Mouse (Mus musculus): Measurements from ENCODE around the gene Pth.

The Pth gene

DNA sequence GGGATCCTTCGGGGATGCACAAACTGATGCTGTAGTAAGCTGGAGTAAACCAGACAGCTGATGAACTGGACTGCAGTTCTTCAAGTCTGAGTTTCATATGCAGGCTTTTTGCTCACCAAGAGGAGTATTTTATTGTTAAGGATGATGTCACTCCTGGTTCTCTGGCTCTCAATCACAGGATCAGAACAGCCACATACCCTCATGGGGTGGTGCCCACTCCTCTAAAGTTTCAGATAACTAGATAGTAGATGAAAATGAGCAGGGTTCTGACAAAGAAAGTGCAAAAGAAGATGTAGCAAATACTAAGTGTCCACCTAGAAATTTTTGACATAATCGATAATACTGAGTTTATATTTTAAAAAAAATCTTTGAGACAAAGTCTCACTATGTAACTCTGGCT lies at the start of gene Pth:
Pth (minus strand) TSS at position 101 of the 400 bp plus-strand sequence.
- DNase-seq: no peak

GRCm38 (mm10) chr7:113436312-113436711 lies 47.9 kb upstream of the Pth start:
- DNase-seq: peak; percentile 78 to 82

- DNase-seq: peak; percentile 32 to 39
Measured at GRCm38 (mm10) chr7:113434286-113434685, 45.9 kb upstream of the Pth start.

DNA sequence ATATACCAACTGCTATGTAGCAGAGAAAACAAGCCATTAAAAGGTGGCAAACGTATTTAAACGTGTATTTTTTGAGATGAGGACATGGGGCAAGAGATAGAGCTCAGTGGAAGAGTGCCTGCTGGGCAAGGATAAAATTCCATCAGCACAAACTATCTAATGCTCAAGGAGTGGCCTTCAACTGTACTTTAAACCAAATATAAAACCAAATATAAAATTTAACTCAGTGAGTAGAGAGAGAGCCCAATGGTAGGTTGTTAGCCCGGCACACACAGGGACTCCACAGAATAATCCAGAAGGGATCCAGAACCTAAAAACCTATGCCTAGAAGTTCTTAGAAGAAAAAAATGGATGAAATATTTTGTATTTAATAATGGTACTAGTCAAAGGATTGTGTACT lies 45.1 kb upstream of the Pth start:
- no peak for DNase-seq

DNA sequence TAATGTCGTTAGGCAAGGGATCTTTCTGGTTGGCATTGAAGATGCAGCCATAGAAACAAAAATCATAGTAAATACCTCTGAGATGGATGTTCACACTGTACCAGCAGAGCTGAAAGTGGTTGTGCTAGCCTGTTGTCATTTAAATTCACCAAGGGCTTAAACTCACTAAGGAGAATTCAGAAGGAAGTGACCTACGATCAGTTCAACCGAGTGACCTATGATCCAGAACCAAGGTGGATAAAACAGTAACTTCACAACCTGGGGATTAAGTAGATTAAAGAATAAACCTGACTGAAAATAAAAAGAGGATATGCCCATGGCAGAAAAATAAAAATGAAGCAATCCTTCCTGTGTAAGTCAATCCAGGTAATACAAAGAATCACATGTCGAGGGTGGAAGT lies 44.5 kb upstream of the Pth start:
- no peak for DNase-seq

DNA sequence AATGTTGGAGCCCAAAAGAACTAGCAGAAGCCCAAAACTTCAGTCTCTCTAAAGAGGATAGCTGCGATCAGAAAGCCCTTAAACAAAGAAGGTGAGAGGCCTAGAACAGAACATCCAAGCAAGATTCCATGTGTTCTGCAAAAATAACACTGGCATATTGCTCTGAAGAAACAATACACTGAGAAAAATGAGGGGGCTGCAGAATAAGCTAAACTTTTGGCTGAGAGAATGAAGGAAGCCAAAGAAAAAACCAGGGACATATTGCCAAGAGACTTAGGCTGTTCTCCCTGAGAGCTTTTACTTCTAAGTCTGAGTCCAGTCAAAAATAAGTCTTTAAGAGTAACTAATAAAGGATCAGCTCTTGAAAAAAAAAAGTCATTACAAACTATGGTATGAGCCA lies 32.4 kb upstream of the Pth start:
- no peak for DNase-seq

DNA sequence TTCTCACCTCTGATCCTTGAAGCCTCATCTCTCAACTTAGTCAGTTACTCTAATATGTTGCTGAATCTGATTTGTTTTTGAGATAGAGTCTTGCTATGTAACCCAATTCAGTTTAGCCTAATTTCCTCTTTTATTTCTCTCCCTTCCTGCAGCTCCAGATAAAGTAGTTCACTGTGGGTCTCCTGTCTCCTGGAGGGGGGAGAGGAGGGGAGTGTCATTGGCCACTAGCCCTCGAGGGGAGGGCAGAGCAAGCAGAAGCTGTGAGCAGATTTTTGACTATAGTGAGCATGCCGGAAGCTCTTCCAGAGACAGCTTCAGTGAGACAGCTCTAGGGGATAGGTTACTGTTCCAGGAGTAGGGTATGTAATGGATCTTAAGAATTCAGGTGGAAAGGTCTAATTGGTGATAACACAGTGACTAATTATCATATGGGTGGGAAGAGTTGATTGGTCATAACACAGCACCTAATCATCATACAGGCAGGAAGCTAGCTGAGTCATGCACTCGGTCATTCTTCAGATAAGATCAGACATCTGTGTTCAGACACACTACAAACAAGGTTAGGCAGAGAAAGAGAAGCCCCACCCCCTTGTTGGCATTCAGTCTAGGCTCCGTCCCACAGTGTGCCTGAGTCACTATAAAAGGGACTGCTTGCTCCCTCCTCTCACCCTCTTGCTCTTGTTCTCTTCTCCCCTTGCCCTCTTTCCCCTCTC lies 30.9 kb upstream of the Pth start:
- peak; percentile 45 to 67 for DNase-seq

DNA sequence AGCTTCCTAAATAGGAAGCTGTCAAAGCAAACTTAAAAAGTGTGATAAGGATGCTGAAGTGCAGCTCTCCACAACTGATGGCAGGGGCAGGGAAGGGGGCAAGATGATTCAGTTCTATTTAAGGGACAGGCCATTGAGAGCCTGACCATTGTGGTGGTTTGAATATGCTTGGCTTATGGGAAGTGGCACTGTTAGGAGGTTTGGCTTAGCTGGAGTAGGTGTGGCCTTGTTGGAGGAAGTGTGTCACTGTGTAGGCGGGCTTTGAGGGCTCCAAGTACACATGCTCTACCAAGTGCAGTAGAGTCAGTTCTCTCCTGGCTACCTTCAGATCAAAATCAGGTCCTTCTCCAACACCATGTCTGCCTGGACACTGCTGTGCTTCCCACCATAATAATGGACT lies 28.2 kb upstream of the Pth start:
- no peak for DNase-seq

DNA sequence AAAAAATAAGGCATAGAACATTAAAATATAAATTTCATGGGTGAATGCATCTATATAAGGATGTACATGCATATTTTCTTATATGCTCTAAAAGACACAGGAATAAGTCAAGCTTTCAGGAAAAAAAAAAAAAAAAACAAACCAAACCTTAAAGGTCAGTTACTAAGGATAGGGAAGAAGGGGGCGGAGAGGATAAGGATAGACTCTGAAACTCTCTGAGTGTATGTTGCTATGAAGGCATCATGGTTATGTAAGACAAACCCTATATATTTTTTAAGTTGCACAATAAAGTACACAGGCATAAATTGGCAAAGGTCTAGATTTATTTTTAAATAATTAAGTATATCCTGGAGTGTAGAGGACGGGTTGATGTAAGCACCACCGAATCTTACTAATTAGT lies 26.9 kb upstream of the Pth start:
- DNase-seq: no peak

GRCm38 (mm10) chr7:113408712-113409111 lies 20.3 kb upstream of the Pth start:
- DNase-seq: peak in 1 of 2 experiments; percentile 2

DNA sequence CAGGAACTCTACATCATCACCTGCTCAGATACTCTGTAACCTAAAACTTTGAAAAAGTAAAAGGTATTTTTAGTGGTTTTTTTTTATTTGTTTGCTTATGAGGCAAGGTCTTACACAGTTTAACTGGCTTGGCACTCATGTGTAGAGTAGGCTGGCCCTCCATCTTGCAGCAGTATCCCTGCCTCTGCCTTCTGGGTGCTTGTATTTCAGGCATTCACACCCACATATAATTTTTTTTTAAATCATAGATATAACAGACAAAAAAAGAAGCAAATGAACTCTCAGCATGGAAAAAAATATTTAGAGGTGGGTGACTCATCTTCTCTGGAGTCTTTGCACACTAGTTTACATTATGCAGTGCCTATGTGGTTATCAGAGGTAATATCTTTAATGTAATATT lies 9.7 kb upstream of the Pth start:
- DNase-seq: no peak

DNA sequence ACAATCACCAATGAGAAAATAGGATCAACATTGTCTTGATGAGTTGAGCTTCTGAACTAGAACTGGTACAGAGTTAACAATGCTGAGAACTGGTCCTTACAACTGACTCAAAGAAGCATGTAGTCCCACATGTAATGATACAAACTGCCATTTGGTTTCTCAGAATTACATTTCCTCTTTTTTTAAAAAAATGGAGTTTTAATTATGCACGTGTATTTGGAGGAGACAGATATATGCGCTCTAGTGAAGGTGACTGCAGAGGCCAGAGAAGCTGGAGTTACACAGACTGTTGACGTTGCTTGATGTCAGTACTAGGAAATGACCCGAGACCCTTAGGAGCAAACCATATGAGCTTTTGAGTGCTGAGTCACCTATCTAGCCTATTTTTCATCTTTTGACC lies 8.3 kb upstream of the Pth start:
- no peak for DNase-seq

- no peak for DNase-seq
Measured at GRCm38 (mm10) chr7:113391619-113392018, 3.2 kb upstream of the Pth start.

- DNase-seq: peak; percentile 78 to 88
Measured at GRCm38 (mm10) chr7:113377875-113378658, 10.3 kb downstream of the Pth start.

DNA sequence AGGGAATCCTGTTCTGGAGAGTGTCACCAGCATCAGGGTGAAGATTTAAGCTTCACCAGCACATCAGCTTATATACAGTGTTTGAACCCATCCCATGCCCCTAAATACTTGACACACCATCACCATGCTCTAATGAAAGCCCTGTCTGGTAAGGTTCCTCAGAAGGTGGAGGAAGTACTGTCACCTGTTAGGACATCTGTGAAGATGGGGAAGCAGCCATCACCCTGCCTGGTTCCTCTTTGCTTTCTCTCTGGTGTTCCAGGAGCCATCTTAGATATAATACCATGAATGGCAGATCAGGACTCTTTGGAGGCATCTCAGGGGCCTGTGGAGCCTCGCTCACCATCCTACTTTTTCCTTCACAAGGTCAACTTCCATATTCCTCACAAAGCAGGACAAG lies 15.7 kb downstream of the Pth start:
- no peak for DNase-seq

DNA sequence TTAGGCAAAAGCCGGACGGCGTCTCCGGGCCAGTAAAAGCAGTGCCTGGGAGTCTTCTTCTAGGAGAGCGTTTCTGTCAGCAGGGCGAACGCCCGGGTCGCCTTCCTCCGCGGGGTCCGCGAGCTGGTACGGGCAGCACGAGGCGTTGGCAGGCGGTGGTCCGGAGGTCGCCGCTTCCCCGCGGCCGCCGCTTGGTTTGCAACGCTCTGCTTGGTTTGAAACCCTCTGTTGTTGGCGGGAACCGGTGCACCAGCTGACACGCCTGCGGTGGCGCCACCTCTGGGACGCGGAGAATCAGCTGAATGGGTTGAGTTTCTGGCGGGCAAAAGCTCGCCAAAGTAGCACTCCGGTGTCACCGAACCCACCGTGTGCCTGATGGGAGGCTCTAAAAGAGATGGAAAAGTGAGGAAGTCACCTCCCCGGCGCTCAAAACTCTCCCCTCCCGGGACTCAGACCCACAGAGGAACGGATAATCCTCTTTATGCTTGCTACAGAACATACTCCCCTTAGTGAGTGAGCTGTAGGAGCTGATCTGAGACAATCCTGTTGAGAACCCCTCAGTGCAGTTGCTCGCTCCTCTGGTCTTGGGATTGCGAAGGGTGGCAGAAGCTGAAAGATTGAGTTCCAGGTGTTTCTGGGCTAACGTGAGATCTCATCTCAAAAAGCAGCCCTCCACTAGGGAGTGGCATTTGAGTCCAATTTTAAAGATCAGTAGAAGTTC lies 18.6 kb downstream of the Pth start:
- DNase-seq: peak; percentile 78 to 81

- DNase-seq: peak; percentile 98 to 99
Measured at GRCm38 (mm10) chr7:113368746-113369619, 19.4 kb downstream of the Pth start, which contains the start of gene Btbd10. Btbd10 (minus strand) TSS chr7:113369392.

- DNase-seq: no peak
Measured at GRCm38 (mm10) chr7:113367440-113367839, 20.9 kb downstream of the Pth start.

DNA sequence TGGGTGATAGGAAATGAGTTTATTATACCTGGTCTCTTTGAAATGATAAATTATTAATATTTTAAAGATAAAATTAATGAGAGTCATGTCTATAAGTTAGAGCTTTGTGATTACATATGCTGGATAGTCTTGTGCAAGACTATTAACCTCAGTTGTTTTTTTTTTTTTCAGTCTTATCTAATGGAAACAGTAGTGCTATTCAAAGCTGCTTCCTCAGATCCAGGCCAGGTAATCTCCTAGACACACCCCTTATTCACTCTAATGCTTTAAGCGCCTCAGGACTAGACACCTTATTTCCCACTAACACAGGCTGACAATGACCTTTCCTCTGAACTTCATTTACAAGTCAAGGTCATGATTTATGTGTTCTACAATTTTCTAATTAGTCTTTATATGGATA lies 39.3 kb downstream of the Pth start:
- no peak for DNase-seq

DNA sequence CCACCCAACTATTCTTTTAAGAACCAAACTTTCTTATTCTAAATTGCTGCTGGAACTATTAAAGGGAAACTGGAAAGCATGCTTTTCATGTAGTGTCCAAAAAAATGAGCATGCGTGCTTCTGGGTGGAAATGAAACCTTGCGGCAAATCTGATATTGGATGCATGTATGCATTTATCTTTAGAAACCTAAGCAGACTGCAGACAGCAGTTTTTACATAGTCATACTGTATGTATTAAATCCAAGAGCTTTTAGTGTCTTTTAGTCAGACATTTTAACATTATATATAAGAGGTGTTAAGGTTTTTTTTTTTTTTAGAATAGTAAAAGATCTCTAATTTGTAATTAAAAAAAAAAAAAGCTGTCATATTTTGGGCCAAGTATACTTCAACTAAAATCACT lies 40.7 kb downstream of the Pth start:
- no peak for DNase-seq

DNA sequence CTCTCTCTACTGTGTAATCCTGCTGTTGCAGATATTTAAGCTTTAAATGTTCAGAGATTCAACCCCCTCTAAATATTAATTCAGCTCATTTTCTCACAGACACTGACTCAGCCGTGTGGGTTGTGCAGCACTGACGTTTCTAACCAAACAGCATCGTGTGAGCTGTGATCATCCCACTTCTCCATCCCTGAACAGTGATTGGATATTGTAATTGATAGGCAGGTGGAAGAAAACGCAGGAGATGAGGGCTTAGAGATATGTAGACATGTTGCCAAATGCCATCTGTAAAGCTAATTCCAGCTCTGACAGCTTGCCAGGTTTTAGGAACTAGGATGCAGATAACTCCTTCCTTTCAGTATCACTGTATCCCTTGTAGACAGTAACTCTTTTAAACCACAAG lies 41.1 kb downstream of the Pth start:
- no peak for DNase-seq
